Mouse (Mus musculus) forebrain, embryonic 10.5 days (tissue): ENCODE measurements around the gene Rhoh. TPM values are rescaled to one million over a fixed set of nuclear protein-coding genes. Genes with fewer than 3 reads are reported as not detected.

Experiments
- DNase-seq: peaks from one replicate; pipeline ENCODE4 v3.0.0-alpha.2; 2017; ENCODE audit warnings: low spot score; ENCODE audit errors: extremely low spot score
- H3K27ac ChIP-seq: fragments of 300-500 bp; sonication (generic); 2 replicates; pipeline ENCODE4 v1.5.1; 2016; ENCODE audit warnings: mild to moderate bottlenecking
- H3K27me3 ChIP-seq: fragments of 300-500 bp; sonication (generic); 2 replicates; pipeline ENCODE4 v1.6.1; 2016; ENCODE audit warnings: mild to moderate bottlenecking; ENCODE audit not compliant: poor library complexity, severe bottlenecking
- H3K36me3 ChIP-seq: fragments of 300-500 bp; sonication (generic); replicated peaks from 2 replicates; pipeline ENCODE4 v1.6.1; 2016; ENCODE audit warnings: mild to moderate bottlenecking, moderate library complexity
- H3K4me1 ChIP-seq: fragments of 300-500 bp; sonication (generic); 2 replicates; pipeline ENCODE4 v1.6.1; 2016
- H3K4me3 ChIP-seq: fragments of 300-500 bp; sonication (generic); 2 replicates; pipeline ENCODE4 v1.5.1; 2016; ENCODE audit warnings: mild to moderate bottlenecking, moderate library complexity
- H3K9me3 ChIP-seq: fragments of 300-500 bp; sonication (generic); 2 replicates; pipeline ENCODE4 v1.6.1; 2016; ENCODE audit warnings: mild to moderate bottlenecking, moderate library complexity
- WGBS: fragments of 180-500 bp; shearing (Covaris S2); methylation state at CpG from one replicate; pipeline ENCODE4 v1.1.7; 2016; 5-methylcytosine and 5-hydroxymethylcytosine counted together
- polyA plus RNA-seq: library from polyadenylated mRNA; unstranded; fragments of >200 nt; fragmentation: Nextera tagmentation; extraction: Ambion mirVana; gene quantifications from 2 replicates; pipeline ENCODE4 v1.2.1, GENCODE M21; 2016

Rhoh gene
- polyA plus RNA-seq, 1 experiment from 2014 or later = 0.12 TPM

DNA sequence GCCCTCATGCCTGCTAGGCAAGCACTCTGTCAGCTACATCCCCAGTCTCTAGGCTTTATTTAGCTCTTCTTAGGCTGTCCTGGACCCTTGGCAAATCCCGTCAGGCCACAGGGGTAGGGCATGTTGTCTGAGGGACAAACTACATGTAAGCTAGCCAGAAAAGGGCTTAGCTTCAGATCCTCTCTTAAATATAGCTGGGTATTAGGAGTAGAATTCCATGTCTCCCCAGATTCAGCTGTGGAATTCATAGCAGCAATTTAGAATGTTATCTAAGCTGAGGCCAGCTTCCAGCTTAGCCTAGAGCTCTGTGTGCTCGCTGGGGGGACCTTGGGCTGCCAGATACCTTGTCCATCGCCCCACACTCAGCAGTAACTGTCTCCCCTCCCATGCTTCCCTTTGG, 14.1 kb upstream of the Rhoh start:
- H3K27me3 ChIP-seq = no peaks in the 10 kb centered on the region
- WGBS = 89% methylated on average over 3 of the region's 3 CpGs
- H3K4me3 ChIP-seq = no peak overlapping the region
- H3K4me1 ChIP-seq = no peaks in the 10 kb centered on the region; the same call in 1 of the 2 replicates
- no peaks in the 10 kb centered on the region for H3K36me3 ChIP-seq
- no peak for DNase-seq
- no peaks in the 10 kb centered on the region for H3K9me3 ChIP-seq
- no peak overlapping the region for H3K27ac ChIP-seq

DNA sequence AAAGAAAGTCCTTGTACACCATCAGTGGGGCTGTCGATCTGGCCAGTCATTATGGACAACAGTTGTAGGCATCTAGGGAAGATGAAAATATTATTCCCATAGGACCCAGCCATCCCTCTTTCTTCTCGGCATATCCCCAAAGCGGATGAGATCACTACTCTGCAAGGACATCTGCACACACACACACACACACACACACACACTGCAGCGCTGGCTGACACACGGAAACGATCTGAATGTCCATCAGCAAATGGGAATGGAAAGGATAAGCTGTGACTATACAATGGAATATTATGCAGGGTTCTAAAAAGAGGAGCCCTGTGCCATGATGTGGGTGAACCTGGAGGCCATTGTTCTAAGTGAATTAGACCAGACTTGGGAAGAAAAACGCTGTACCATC, 13.4 kb upstream of the Rhoh start:
- Histone ChIP-seq H3K4me3 (no peak overlapping the region), H3K9me3 (no peaks in the 10 kb centered on the region), H3K4me1 (no peaks in the 10 kb centered on the region; the same call in 1 of the 2 replicates), H3K36me3 (no peaks in the 10 kb centered on the region), H3K27me3 (no peaks in the 10 kb centered on the region), H3K27ac (no peak overlapping the region)
- DNase-seq = no peak
- 95% methylated on average over 7 of the region's 7 CpGs for WGBS

DNA sequence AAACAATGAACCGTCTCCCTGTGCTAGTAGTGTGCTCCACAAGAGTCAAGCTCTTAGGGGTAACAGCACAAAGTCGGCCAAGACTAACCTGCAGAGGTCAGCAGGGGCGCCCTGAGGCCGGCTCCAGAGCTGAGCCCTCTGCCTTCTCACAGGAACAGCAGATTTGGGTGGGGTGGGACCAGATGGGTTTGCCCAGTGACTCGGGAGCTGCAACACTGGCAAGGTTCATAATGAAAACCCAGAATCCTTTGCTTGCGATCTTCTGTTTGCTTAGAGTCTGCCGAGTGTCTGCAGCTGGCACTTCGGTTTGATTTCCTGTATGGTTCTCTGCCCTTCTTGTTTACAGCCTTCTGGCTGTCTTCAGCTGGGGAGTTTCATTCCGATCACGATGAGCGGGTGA, 10.2 kb upstream of the Rhoh start:
- H3K27me3 ChIP-seq = no peaks in the 10 kb centered on the region
- no peaks in the 10 kb centered on the region for H3K9me3 ChIP-seq
- no peak overlapping the region for H3K27ac ChIP-seq
- whole genome bisulfite sequencing = 72% methylated on average over 11 of the region's 11 CpGs
- peaks cover 6% of the 10 kb centered on the region for H3K4me1 ChIP-seq
- H3K4me3 ChIP-seq = no peak overlapping the region
- no peaks in the 10 kb centered on the region for H3K36me3 ChIP-seq
- no peak for DNase-seq

DNA sequence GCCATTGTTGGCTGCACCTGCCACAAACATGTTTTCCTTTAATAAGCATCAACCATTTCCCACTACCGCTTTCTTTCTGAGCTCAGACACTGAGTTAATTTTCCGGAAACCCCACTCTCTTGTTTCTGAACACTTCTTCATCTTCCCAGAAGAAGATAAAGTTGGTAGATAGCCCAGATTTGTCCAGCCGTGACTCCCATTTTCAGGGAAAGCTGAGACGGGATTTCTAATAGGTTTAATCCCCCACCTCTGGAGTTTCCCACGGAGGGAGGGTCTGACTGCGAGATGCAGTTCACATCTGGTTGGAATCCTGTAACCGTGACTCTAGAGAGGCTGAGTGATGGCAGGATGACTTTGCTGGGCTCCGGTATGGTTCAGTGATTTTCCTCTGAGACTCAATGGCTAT, 6.2 kb upstream of the Rhoh start:
- Histone ChIP-seq H3K4me1 (peaks cover 6% of the 10 kb centered on the region; the same call in 1 of the 2 replicates), H3K4me3 (no peak overlapping the region), H3K36me3 (no peaks in the 10 kb centered on the region), H3K9me3 (no peaks in the 10 kb centered on the region), H3K27me3 (no peaks in the 10 kb centered on the region), H3K27ac (no peak overlapping the region)
- WGBS = 60% methylated on average over 8 of the region's 8 CpGs
- DNase-seq = no peak

DNA sequence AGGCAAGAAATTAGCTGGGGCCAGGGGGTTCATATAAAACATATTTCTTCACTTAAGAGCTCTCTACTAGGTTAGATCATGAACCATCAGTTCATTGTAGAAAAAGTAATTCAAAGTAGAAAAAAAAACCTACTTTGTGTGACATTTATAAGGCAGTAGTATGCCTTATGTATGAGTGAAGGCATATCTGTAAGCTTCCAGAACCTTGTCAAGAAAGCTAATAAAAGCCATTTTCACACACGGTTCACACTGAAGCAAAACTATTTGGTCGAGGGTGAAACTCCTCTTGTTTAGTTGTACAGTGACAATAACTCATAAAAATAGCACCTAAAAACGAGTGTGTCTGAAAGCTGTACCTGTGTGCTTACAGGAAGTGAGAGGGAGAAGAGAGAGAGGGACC, 5.4 kb upstream of the Rhoh start:
- no peak overlapping the region for H3K4me3 ChIP-seq
- DNase-seq = no peak
- H3K36me3 ChIP-seq = no peaks in the 10 kb centered on the region
- H3K27ac ChIP-seq = no peak overlapping the region
- no peaks in the 10 kb centered on the region for H3K27me3 ChIP-seq
- H3K9me3 ChIP-seq = no peaks in the 10 kb centered on the region
- WGBS = 81% methylated on average over 3 of the region's 3 CpGs
- H3K4me1 ChIP-seq = peaks cover 10% of the 10 kb centered on the region

DNA sequence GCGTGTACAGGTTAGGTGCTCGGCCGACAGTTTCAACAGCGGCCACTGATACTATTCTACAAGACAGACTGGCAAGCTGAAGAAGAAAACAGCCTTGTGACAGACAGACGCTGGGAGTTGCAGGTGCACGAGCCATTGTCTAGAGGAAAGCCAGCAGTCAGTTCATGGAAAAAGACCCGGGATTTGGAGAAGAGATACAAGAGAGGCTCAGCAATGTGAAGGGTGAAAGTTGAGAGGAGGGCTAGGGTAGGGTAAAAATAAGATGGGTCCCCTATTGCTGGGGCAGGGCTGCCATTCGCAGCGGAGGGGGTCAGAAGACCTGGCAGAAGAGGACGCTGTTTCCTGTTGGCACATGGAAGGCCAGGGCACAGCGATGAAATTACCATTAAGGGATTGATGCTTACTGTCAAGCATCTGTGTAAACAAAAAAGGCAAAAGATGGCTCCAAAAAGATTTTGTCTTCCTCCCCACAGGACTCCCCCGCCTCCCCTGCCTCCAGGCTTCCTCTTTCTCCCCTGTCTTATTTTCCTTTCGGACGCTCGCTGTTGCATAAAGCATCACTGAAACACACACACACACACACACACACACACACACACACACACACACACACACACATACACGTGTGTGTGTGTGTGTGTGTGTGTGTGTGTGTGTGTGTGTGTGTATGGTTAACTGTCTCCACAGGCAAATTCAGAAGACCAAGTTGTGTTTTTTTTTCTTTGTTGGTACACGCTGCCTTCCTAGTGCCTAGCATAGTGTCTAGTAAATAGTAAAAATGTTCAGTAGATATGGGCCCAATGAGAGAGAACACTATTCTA, 4.2 kb upstream of the Rhoh start:
- Histone ChIP-seq H3K36me3 (no peaks in the 10 kb centered on the region), H3K27ac (no peak overlapping the region), H3K27me3 (no peaks in the 10 kb centered on the region), H3K4me3 (no peak overlapping the region), H3K9me3 (no peaks in the 10 kb centered on the region), H3K4me1 (peaks cover 10% of the 10 kb centered on the region)
- DNase-seq = no peak
- 87% methylated on average over 17 of the region's 17 CpGs for WGBS

DNA sequence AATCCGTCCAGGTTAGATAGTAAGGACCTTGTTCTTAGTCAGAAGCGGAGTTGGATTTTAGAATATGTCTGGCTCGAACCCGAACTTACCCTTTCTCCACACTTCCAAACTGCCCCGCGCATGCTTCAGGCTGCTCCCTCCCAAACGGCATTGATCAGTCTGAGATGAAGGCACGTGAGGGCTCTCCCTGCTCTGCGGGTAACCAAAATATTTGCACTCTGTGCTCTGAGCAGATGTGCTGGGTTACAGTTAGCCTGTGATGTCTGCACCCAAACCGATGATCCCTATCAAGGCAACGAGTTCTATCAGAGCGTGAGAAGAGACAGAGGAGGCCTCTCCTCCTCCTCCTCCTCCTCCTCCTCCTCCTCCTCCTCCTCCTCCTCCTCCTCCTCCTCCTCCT, 3.1 kb upstream of the Rhoh start:
- H3K9me3 ChIP-seq = no peaks in the 10 kb centered on the region
- DNase-seq = no peak
- WGBS = 86% methylated on average over 12 of the region's 12 CpGs
- no peaks in the 10 kb centered on the region for H3K36me3 ChIP-seq
- H3K4me1 ChIP-seq = peaks cover 10% of the 10 kb centered on the region
- no peak overlapping the region for H3K27ac ChIP-seq
- H3K27me3 ChIP-seq = no peaks in the 10 kb centered on the region
- H3K4me3 ChIP-seq = no peak overlapping the region

DNA sequence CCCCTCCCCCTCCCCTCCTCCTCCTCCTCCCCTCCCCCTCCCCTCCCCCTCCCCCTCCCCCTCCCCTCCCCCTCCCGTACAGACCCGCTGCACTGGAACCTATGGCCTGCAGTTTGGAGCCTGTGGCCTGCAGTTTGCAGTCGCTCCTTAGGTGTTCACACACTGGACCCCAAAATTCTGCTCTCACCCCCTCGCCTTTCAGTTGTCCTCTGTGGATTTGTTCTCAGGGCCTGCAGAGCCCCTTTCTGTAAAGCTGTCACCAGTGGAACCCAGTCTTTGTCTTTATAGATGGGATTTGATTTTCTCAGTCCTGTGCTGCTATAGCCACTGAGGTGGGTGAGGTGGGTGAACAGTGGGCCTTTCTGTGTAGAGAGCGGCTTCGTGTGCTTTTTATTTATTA, 2.7 kb upstream of the Rhoh start:
- Histone ChIP-seq H3K36me3 (no peaks in the 10 kb centered on the region), H3K27ac (no peak overlapping the region), H3K4me1 (peaks cover 10% of the 10 kb centered on the region), H3K27me3 (no peaks in the 10 kb centered on the region), H3K4me3 (no peak overlapping the region), H3K9me3 (no peaks in the 10 kb centered on the region)
- 93% methylated on average over 3 of the region's 6 CpGs for WGBS
- no peak for DNase-seq

DNA sequence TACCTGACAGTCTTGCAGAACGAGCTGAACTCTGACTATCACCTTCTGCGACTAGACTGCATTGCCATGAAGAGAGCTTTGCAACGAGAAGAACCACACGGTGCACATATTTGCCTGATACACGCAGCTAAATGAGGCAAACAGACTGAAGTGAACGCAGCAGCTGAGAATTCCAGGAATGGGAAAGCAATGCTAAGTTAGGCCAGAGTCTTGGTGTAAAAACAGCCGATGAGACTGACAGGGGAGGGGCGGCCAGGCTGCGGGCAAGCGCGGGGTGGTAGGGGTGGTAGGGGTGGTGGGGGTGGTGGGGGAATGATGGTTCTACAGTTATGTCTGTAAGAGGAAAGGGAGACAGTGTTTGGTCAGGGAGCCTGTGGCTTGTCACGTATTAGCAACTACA, 2.1 kb upstream of the Rhoh start:
- H3K27ac ChIP-seq = no peak overlapping the region
- no peak overlapping the region for H3K4me3 ChIP-seq
- WGBS = 85% methylated on average over 12 of the region's 12 CpGs
- H3K9me3 ChIP-seq = no peaks in the 10 kb centered on the region
- no peak for DNase-seq
- H3K27me3 ChIP-seq = no peaks in the 10 kb centered on the region
- no peaks in the 10 kb centered on the region for H3K36me3 ChIP-seq
- peaks cover 10% of the 10 kb centered on the region for H3K4me1 ChIP-seq

DNA sequence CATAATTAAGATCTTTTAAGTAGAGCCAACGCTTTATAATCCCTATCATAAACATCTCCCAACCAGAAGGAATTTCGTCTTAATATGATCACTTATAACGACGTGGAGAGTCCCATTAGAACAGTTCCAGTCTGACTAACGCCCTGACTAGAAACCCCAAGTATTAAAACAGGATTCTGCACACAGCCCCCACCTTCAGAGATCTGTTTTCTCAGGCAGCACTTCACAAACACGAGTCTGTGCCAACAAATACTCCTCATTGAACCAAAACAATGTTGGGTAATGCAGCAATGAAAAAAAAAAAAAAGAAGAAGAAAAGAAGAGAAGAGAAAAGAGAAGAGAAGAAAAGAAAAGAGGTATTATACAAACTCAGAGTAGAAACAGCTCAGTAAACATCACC, 1.6 kb upstream of the Rhoh start:
- no peaks in the 10 kb centered on the region for H3K27me3 ChIP-seq
- H3K27ac ChIP-seq = no peak overlapping the region
- no peaks in the 10 kb centered on the region for H3K9me3 ChIP-seq
- no peak overlapping the region for H3K4me3 ChIP-seq
- DNase-seq = no peak
- 74% methylated on average over 6 of the region's 6 CpGs for WGBS
- peaks cover 10% of the 10 kb centered on the region for H3K4me1 ChIP-seq
- H3K36me3 ChIP-seq = no peaks in the 10 kb centered on the region

DNA sequence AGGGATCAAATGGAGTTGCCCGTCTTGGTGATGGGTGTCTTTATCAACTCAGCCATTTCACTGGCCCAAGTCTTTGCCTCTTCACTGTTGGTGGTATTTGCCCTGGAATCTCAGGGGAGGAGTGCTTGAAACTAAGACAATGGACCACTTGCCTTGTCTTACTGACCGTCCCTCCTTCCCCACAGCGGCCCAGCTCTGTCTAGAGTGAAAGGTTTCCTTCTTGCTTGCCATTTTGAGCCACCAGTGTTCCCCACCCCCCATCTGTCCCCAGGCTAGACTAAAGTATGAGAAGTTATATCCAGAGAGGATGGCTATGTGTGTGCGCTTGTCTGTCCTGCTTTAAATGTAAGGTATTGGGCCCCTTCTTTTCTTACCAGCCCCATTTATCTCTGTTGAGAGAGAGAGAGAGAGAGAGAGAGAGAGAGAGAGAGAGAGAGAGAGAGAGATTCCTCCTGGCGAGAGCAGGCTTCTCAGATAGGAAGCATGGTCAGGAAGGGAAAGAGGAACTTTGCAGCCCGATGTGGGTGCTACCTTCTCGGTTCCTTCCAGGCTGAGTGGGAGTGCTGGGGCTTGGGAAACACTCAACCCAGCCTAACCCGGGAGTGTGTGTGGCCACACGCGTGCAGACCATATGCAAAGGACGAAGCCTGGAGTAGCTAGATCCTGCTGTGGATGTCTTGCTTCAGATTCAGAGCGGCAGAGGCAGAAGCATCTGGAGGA, 572 bp upstream of the Rhoh start:
- 69% methylated on average over 12 of the region's 12 CpGs for WGBS
- Histone ChIP-seq H3K4me3 (no peak overlapping the region), H3K36me3 (no peaks in the 10 kb centered on the region), H3K27ac (no peak overlapping the region), H3K4me1 (peaks cover 4% of the 10 kb centered on the region), H3K27me3 (no peaks in the 10 kb centered on the region), H3K9me3 (no peaks in the 10 kb centered on the region)
- DNase-seq = no peak

DNA sequence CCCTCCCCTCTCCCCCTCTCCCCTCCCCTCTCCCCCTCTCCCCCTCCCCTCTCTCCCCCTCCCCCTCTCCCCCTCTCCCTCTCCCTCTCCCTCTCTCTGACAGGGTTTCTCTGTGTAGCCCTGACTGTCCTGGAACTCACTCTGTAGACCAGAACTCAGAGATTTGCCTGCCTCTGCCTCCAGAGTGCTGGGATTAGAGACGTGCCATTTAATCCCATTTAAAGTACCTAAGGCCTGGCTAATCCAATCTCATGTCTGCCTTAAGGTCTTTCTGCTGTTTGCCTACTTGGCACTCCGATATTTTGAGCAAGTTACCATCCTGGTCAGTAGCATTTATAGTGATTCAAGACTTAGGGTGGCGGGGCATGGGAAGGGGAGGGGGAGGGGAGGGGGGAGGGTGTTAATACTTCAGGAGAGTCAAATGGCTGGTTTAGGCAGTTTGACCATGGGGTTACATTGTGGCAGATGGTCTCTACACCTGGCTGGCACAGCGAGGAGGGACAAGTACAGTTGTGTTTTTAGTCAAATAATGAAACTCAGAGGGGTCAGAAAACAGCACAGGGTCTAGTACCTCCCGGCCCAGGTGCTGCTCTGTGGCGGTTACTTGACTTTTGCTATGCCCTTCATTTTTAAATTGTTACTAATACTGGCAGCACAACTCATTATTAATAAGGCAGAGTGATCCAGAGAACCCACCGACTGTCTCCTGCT, 1.4 kb downstream of the Rhoh start:
- H3K27ac ChIP-seq = no peak overlapping the region
- no peaks in the 10 kb centered on the region for H3K36me3 ChIP-seq

DNA sequence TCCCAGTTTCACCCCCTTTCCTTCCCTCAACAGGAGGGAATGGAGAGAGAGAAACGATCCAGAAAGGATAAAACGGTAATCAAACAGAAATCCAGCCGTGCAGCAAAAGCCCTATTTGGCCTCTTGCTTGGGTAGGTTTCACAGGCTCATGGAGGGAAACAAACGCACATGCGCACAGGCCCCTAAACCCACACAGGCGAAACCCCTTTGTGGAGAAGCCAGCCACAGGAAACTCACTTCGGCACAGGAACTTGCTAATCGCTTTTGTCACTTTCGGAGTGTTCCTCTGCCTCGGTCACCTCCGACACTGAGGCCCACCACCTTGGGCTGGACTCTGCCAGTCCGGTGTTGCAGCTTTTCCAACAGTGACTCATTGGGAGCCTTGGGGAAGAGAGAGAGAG, 2.3 kb downstream of the Rhoh start:
- Histone ChIP-seq H3K4me1 (peaks cover 4% of the 10 kb centered on the region), H3K27me3 (no peaks in the 10 kb centered on the region), H3K4me3 (no peak overlapping the region), H3K27ac (no peak overlapping the region), H3K9me3 (no peaks in the 10 kb centered on the region), H3K36me3 (no peaks in the 10 kb centered on the region)
- WGBS = 87% methylated on average over 12 of the region's 12 CpGs
- no peak for DNase-seq

More for the DNA sequence above, 1.4 kb downstream of the Rhoh start:
- Histone ChIP-seq H3K27me3 (no peaks in the 10 kb centered on the region), H3K4me3 (no peak overlapping the region), H3K9me3 (no peaks in the 10 kb centered on the region), H3K4me1 (peaks cover 4% of the 10 kb centered on the region)
- WGBS = 90% methylated on average over 7 of the region's 7 CpGs
- no peak for DNase-seq
